Mouse (Mus musculus) heart, postnatal 14 days (tissue): ENCODE measurements around the gene Slc12a4. TPM values are rescaled to one million over a fixed set of nuclear protein-coding genes. Genes with fewer than 3 reads are reported as not detected.
"Not testable (repeated sequence)": the region's sequence is repeated elsewhere in the genome, so short reads cannot be mapped to it uniquely, and the experiment has no call there.

Source experiments
- DNase-seq, 2 experiments: peaks; one replicate each; pipeline ENCODE4 v3.0.0; 2021 to 2022
- intact Hi-C: fragments of 180-260 bp; cut with DNase I; formaldehyde crosslinking; loops from one replicate; pipeline ENCODE4 v1.15.1; 2025
- long read RNA-seq, 2 experiments: library from polyadenylated mRNA; stranded (forward); transcript quantifications; one replicate each; pipeline ENCODE4 v2.0.0; 2021
- total RNA-seq, 2 experiments: library from RNA; stranded (reverse); gene quantifications; 2 replicates each; pipeline ENCODE4 v1.2.3; 2021

Gene Slc12a4
- total RNA-seq = 10 to 100 TPM; 50.8 to 52.0 TPM
- long read RNA-seq, experiment 1, transcript Slc12a4-202 (24 exons, 3,755 nt) = major isoform, 93 of 108 reads
- long read RNA-seq, experiment 1, partial matches to known transcripts = 9 of 108 reads
- long read RNA-seq, experiment 1, other reads (novel, unspliced or antisense) = 4 of 108 reads
- long read RNA-seq, experiment 2, transcript Slc12a4-202 (24 exons, 3,755 nt) = major isoform, 73 of 98 reads
- long read RNA-seq, experiment 2, partial matches to known transcripts = 10 of 98 reads
- long read RNA-seq, experiment 2, other reads (novel, unspliced or antisense) = 14 of 98 reads

- intact Hi-C loops = no loop called here
- DNase-seq = peak; percentile 90 to 91
Measured at GRCm38 (mm10) chr8:105965905-105966341, at the start of gene Slc12a4. Gene Slc12a4, minus strand, starts transcription at chr8:105966097.

GRCm38 (mm10) chr8:106012203-106012602 lies 46.3 kb upstream of the Slc12a4 start:
- not testable (repeated sequence) for DNase-seq

GRCm38 (mm10) chr8:106011643-106011986 lies 45.7 kb upstream of the Slc12a4 start, which contains the start of gene Ddx28:
Gene Ddx28, minus strand, starts transcription at chr8:106011882.
- intact Hi-C loops = loop anchor here (2.0 to 5.0 kb wide), 2 partner anchors 111 to 304 kb away; partner anchors contain the start of genes 4933405L10Rik, Enkd1 and Pskh1
- no peak for DNase-seq

More at GRCm38 (mm10) chr8:106012203-106012602, 46.3 kb upstream of the Slc12a4 start:
- intact Hi-C loops = loop anchor here (5.0 kb wide), 1 partner anchor 305 kb away; the partner anchor contains the start of genes 4933405L10Rik and Enkd1

- intact Hi-C loops = loop anchor here (2.0 to 5.0 kb wide), 2 partner anchors 110 to 304 kb away; partner anchors contain the start of genes 4933405L10Rik, Enkd1 and Pskh1
- peak; percentile 91 to 94 for DNase-seq
Measured at GRCm38 (mm10) chr8:106010748-106011642, 45.1 kb upstream of the Slc12a4 start.

- intact Hi-C loops, DNase-seq: not testable (repeated sequence)
Measured at GRCm38 (mm10) chr8:106007891-106008290, 42.0 kb upstream of the Slc12a4 start.

GRCm38 (mm10) chr8:106007135-106007534 lies 41.2 kb upstream of the Slc12a4 start:
- DNase-seq = no peak
- intact Hi-C loops = no loop called here

- intact Hi-C loops = no loop called here
- DNase-seq = no peak
Measured at GRCm38 (mm10) chr8:106006413-106006812, 40.5 kb upstream of the Slc12a4 start.

- intact Hi-C loops = no loop called here
- DNase-seq = no peak
Measured at GRCm38 (mm10) chr8:106005875-106006274, 40.0 kb upstream of the Slc12a4 start, which contains the start of gene Dpep2nb. Gene Dpep2nb, minus strand, starts transcription at chr8:106005975.

GRCm38 (mm10) chr8:106004538-106005207 lies 38.8 kb upstream of the Slc12a4 start:
- intact Hi-C loops = no loop called here

GRCm38 (mm10) chr8:106001908-106002307 lies 36.0 kb upstream of the Slc12a4 start:
- no peak for DNase-seq
- intact Hi-C loops = no loop called here

More at GRCm38 (mm10) chr8:106004538-106005207, 38.8 kb upstream of the Slc12a4 start:
- DNase-seq = no peak

GRCm38 (mm10) chr8:105998971-105999370 lies 33.1 kb upstream of the Slc12a4 start:
- intact Hi-C loops = no loop called here
- no peak for DNase-seq

- intact Hi-C loops = no loop called here
- DNase-seq = no peak
Measured at GRCm38 (mm10) chr8:105996359-105996758, 30.5 kb upstream of the Slc12a4 start.

GRCm38 (mm10) chr8:105993226-105993625 lies 27.3 kb upstream of the Slc12a4 start:
- DNase-seq = no peak
- intact Hi-C loops = no loop called here

- DNase-seq = no peak
- intact Hi-C loops = no loop called here
Measured at GRCm38 (mm10) chr8:105992499-105992898, 26.6 kb upstream of the Slc12a4 start.

GRCm38 (mm10) chr8:105991546-105991945 lies 25.6 kb upstream of the Slc12a4 start:
- DNase-seq = no peak
- intact Hi-C loops = loop anchor here (1.0 to 2.0 kb wide), 3 partner anchors 31 to 129 kb away; no protein-coding TSS in a partner anchor

GRCm38 (mm10) chr8:105990856-105991387 lies 25.0 kb upstream of the Slc12a4 start, which contains the start of gene Dus2:
Gene Dus2, plus strand, starts transcription at chr8:105991337.
- intact Hi-C loops = loop anchor here (1.0 to 2.0 kb wide), 3 partner anchors 31 to 130 kb away; no protein-coding TSS in a partner anchor
- DNase-seq = peak; percentile 87 to 93

- intact Hi-C loops = no loop called here
- no peak for DNase-seq
Measured at GRCm38 (mm10) chr8:105988546-105988945, 22.6 kb upstream of the Slc12a4 start.

GRCm38 (mm10) chr8:105983406-105983805 lies 17.5 kb upstream of the Slc12a4 start:
- DNase-seq = not testable (repeated sequence)

GRCm38 (mm10) chr8:105981146-105981545 lies 15.2 kb upstream of the Slc12a4 start:
- DNase-seq = no peak
- intact Hi-C loops = no loop called here

More at GRCm38 (mm10) chr8:105983406-105983805, 17.5 kb upstream of the Slc12a4 start:
- intact Hi-C loops = not testable (repeated sequence)

- DNase-seq = no peak
- intact Hi-C loops = no loop called here
Measured at GRCm38 (mm10) chr8:105979325-105979724, 13.4 kb upstream of the Slc12a4 start, which contains the start of gene Dpep3. Gene Dpep3, minus strand, starts transcription at chr8:105979429.
